Mouse (Mus musculus): ENCODE results near the gene Fsd2. TPM values are rescaled to one million over a fixed set of nuclear protein-coding genes. Genes with fewer than 3 reads are reported as not detected.

The Fsd2 gene
- total RNA-seq, 1 experiment from 2014 or later: not detected

DNA sequence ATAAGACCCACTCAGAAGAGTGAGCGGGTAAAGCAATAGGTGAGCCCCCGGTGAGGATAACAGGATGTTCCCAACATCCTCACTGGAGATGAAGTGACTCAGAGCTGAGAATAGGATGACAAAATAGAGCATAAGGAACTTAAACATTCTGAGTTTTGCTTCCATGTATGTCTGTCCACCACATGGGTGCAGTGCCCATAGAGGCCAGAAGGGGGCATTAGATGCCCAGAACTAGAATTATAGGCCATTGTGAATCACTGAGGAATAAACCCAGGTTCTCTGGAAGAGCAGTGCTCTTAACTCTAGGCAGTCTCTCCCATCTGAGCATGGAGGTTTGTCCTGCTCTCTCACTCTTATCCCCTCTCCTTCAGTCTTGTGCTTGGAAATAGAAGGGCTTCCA, 12.4 kb downstream of the Fsd2 start:
- ATAC-seq (replicated peaks; ENCODE audit: low read depth, poor library complexity, severe bottlenecking): peak; percentile 56; the same call in 1 of the 2 replicates

DNA sequence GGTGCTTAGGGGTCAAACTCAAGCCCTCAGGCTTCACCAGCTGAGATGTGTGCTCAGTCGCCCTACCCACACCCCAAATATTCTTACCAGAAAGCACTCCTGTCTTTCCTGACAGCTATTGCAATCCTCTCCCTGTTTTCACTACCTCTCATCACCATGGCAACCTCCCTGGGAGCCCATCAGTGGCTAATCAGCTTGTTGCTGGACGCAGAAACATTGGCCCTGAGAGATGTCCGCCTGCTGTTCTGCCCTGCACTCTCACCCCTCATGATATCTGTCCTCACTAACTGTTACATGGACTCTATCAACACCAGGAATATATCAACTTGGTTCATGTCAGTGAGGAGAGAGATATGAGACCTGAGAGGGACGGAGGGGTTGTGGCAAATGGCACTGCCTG, 13.2 kb downstream of the Fsd2 start:
- ATAC-seq (replicated peaks; ENCODE audit: low read depth, poor library complexity, severe bottlenecking): no peak

DNA sequence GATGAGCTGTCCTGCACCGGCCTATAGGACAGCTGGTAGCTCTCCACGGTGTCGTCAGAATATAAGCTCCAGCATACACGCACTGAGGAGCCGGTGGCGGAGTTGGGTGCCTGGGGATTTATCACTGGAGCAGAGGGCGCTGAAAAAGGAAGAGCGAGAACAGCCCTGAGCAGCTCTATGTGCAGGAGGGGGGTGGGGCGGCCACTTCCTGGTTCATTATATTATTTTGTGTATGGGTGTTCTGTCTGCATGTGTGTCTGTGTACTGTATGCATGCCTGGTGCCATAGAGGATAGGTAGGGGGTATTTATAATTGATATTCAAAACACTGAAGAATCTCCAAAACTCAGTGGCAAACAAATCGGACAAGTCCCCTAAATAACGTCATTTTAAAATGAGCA, 17.9 kb downstream of the Fsd2 start:
- ATAC-seq (replicated peaks; ENCODE audit: low read depth, poor library complexity, severe bottlenecking): no peak

DNA sequence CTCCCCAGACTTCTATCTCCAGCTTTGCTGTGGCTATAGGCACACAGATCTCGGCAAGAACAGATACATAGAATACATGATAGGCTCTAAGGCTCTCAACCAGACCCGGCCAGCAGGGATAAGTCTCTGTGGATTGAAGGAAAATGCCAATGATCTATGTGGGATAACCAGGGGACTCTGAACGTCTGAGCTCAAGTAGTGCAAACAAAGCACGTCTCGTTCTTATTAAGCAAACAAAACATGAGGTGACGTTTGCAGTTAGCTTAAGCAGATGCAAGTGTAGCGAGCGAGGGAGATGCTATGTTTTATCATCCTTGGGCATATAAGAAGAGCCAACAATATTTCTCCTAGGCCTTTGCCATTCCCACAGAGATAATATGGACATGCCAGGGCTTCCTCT, 23.8 kb downstream of the Fsd2 start:
- no peak for ATAC-seq (replicated peaks; ENCODE audit: low read depth, poor library complexity, severe bottlenecking)

DNA sequence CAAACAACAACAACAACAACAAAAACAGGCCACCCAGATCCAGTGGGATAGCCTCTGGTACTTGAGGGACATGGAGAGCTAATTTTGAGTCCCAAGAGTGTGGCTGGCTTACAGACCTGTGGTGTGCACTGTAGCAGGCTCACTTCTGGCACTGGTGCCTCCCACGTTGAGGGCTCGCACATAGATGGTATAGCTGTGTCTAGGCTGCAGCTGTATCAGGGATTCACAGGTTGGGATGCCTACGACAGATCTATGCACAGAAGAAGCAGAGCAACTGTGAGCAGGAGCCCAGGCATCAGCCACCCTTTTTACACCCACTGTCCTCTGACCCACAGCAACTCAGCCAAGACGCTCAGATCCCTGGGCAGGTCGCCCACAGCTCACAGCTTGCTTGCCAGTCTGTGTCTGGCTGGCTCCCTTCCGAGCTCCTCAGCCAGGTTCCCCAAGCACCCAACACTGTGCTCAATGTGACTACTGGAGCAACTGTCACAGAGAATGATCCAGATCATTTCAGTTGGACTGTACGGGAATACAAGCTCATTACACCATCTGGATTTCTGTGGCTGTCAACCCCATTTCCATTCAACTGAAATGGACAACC, 24.7 kb downstream of the Fsd2 start:
- no peak for ATAC-seq (replicated peaks; ENCODE audit: low read depth, poor library complexity, severe bottlenecking)

DNA sequence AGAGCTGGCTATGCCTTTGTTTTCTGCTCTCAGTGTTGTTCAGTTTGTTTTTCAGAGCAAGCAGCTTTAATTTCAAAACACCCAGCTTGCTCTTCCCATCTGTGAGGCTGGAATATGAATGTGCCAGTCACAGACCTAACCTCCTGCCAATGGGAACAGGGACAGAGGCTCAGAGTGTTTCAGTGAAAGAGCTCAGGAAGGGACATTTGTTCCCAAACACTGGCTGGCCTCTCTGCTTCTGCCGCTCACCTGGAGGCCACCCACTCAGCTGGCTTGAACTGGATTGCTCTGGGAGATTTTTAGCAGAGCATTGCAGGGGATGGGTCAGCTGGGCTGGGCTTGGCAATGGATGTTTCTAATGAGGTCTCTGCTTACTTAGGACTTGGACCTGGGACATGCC, 25.7 kb downstream of the Fsd2 start:
- no peak for ATAC-seq (replicated peaks; ENCODE audit: low read depth, poor library complexity, severe bottlenecking)

DNA sequence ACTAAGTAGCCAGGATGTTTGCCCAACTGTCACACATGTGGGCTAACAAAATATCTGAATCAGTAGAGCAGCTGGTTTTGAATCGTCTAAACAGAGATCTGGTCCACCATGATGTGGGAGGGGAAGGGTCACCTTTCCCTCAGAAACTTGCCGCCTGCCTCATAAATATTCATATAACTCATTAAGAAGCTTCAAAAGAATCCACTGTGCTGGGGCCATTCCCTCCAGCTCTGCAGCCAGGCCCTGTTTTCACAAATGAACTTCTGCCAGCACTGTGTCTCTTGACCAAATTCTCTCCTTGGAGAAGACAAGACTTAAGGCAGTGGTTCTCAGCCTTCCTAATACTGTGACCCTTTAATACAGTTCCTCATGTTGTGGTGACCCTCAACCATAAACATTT, 27.2 kb downstream of the Fsd2 start:
- no peak for ATAC-seq (replicated peaks; ENCODE audit: low read depth, poor library complexity, severe bottlenecking)

DNA sequence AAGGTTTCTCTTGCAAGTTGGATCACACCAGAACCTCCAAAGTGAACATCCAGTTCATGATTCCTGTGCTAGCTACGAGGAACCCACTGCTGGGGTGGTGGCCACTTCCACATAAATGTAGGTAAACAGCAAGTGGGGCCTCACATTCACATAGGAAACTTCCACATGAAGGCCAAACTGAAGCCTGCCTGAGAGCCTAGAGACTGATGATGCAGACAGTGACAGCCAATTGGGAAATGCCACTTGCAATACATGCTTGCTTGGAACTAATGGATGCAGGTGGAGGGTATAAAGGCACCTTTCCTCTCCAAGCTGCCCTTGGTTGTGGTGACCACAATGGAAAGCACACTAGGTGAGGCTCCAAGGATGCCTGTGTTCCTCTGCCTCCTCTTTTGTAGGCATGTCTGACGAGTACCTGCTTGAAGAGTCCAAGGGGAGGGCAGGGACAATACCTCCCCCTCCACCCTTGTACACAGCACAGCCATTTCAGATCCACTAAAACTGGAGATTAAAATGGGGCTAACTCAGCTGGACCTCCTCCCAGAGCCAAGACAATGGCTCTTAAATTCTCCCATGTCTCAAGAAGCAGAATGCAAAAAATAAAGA, 28.6 kb downstream of the Fsd2 start:
- ATAC-seq (replicated peaks; ENCODE audit: low read depth, poor library complexity, severe bottlenecking): no peak

DNA sequence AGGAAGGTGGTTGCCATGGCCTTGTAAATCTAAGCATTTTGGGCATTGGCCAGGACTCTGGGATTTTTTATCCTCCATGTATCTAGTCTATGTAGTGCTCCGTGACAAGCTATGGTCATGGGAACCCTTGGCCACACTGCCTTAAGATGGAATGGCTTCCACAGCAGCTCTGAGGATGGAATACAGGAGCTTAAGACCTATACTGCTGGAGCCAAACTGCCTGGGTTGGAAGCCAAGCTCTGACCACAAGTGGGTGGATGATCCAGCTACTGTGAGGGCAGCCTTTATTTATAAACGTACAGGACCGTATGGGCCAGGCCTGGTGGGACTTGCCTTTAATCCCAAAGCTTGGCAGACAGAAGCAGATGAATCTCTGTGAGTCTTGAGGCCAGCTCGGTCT, 30.3 kb downstream of the Fsd2 start:
- ATAC-seq (replicated peaks; ENCODE audit: low read depth, poor library complexity, severe bottlenecking): no peak

DNA sequence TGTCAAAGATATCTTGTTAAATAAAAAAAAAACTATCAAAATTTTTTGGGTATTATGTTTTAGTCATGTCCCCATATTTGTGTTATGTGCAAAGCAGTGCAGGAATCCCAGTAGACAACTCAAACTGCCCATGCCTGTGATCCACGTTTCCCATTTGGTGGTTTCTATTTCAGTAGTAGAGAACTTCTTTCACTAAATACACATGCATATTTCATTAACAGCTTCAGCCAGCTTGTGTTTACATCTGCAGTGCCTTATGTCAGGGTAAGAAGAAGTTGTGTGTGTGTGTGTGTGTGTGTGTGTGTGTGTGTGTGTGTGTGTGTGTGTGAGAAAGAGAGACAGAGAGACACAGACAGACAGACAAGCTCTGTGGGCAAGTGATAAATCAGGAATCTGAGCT, 35.3 kb downstream of the Fsd2 start:
- ATAC-seq (replicated peaks; ENCODE audit: low read depth, poor library complexity, severe bottlenecking): no peak

DNA sequence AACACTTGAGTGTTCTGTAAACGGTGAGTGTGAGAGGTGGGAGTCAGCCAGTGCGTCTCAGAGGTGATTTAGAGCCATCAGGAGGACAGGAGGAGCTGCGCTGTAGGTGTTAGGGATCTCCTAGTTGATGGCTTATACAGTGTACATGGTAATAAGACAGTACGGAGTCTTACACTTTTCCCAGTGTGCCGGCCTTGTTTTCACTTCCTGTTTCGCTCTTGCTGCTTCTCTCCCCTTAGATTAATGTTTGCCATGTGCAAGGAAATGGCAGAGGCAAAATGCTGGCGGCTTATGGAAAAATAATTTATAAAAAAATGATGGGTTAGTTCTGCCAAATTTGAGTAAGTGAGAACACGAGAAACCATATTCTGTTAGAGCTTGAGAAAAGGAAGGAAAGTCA, 37.8 kb downstream of the Fsd2 start:
- no peak for ATAC-seq (replicated peaks; ENCODE audit: low read depth, poor library complexity, severe bottlenecking)

DNA sequence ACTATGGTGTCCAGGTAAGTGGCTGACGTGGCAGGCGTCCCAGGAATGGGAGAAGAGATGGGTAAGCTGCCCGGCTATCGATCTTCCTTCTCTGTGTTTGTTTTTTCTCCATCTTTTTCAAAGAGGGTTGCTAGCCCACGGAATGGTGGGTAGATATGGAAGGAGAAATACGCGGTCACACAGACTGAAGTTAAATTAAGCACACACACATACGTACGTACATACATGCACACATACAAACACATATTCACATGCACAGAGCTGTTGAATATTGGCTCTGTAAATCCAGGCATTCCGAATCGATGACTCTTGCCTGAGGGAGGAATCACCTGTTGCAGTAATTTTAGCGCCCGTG, 43.1 kb downstream of the Fsd2 start:
- ATAC-seq (replicated peaks; ENCODE audit: low read depth, poor library complexity, severe bottlenecking): peak; percentile 16; the same call in 1 of the 2 replicates

DNA sequence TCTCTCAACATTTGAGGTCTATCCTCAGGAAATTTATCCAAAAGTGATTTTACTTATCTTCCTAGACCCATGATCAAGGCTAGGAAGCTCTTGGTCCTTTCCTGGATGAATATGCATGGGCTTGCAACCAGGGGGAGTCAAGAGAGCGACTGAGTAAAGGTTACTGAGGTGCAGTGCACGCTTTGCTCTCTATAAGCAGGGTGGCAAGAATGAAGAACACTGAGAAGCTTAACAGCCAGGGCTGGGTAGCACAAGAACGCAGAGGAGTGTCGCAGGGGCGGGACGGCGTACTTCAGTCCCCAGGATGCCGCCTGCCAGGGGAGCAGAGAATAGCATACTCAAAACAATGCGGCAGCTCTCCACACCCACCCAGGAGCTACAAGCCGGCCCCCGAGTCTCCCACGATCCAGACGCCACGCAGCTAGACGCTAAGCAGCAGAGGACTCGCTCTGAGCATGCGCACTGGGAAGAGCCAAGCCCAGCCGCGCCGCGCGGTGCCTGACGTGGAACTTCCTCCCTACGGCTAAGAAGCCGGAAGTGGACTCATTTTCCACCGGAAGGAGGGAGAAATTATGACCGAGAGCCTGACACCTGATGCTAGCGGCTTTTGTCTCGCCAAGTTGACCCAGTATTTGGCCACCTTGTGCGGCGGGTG, 43.6 kb downstream of the Fsd2 start:
- peak; percentile 99 for ATAC-seq (replicated peaks; ENCODE audit: low read depth, poor library complexity, severe bottlenecking)

DNA sequence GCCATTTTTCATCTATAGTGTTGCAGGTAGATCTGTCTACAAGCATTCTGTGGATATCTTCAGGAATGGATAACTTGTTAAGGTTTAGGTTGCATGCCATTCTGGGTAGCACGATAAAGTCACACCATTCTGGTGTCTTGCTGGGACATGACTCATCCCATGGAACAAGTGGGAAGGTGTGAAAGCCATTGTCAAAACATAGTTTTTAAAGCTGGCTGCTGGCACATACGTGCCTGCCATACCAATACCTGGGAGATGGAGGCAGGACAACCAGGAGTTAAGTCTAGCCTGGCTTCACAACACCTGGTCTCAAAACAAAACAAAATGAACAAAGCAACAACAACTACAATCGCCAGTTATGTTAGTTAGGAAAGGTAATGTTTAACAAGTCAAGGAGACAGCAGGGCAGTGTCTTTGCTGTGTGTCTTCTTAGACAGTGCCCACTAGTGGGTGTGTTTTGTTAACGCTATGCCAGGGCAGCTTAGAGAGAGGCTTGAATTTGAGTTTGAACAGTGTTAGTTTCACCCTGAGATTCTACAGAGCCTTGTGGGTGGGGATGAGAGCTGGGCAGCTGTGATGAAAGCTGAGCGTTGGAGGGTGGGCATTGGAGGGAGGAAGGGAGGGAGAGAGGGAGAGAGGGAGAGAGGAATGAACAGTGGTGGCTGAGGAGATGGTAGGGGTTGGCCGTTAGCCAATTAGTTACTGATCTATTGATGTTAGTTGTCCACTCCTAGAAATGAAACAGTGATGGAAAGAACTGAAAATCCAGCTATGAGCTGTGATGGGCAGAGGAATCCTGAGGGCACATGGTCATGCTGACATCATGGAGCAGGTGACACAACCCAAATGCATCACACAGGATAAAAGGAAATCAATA, 50.4 kb downstream of the Fsd2 start:
- no peak for ATAC-seq (replicated peaks; ENCODE audit: low read depth, poor library complexity, severe bottlenecking)

DNA sequence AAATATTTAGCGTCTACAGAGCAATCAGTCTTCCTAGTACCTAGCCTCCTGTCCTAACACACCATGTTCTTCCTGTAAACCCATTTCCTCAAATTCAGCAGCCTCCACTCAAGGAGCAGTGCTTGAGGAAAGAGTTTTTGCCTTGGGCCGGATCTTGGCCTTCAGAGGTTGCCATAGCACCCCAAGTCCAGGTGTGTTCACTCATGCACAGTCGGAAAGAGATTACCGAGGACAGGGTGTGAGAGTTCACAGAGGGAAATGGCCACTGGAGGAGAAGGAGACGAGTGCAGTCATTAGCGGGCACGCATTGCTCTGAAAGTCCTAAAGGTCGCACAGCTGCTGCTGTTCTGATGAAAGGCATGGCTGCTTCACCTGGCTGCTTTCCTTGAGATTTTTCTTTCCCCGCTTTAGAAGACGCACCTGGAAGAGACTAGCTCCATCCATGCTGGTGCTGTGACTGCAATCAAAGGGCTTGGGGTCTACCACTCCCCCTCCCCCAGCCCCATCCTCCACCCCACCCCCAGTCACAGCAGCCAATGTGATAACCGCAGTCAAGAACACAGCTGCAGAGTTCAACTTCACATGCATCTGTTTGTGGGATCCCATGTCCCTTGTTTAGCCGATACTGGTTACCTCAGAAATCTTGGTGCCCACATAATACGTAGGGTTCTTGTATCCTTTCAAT, 51.7 kb downstream of the Fsd2 start:
- ATAC-seq (replicated peaks; ENCODE audit: low read depth, poor library complexity, severe bottlenecking): no peak

DNA sequence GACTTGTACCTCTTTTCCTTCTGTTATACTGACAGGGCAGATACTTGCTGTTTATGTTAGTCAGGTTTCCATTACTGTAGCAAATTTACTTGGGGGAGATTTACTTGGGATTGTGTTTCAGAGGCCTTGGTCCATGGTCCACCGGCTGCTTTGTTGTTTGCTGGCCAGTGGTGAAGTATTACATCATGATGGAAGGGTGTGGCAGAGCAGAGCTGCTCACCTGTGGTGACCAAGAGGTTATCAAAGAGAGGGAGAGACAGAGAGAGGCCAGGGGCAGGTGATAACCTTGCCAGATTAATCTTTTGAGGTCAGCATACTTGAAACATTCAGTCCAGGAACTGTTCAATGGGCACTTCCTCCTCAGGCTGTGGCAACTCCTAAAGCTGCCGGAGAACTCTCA, 65.7 kb downstream of the Fsd2 start:
- no peak for ATAC-seq (replicated peaks; ENCODE audit: low read depth, poor library complexity, severe bottlenecking)

DNA sequence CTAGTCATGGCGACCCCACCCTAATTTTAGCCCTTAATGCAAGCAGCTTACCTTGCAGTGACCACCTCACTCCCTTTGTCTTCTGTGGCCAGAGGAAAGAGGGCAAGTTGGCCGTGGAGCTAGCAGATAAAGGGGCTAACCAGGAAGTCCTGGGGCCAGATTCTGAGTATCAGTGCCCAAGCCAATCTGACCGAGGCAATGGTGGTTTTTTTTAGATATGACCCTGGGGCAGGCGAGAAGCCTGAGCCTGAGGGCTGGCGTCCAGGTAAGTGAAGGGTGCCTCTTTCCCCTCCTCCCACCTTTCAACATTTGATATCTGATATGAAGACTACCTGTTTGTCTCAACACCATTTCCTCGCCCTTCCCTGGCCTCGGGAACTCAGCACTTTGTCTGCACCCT, 68.6 kb downstream of the Fsd2 start, which contains the start of gene BC048679:
BC048679 (minus strand) TSS at position 101 of the 400 bp plus-strand sequence.
- ATAC-seq (replicated peaks; ENCODE audit: low read depth, poor library complexity, severe bottlenecking): no peak

DNA sequence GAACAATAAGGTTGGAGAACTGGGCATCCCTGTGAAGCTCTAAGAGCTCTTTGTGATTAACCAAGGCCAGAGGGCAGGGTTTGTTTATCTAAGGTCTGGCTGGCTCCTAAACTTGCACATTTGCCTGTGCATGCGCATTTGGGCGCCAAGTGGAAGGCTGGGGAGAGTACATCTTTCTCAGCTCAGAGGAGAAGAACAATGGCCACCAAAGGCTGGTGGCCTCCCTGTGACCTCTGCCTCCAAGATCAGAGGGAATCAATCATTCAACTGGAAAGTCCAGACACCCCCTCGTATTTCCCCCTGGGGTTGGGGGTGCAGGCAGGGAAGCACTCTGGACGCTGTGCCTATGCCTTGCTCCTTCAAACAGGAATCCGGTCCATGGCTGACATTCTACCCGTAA, 69.6 kb downstream of the Fsd2 start:
- no peak for ATAC-seq (replicated peaks; ENCODE audit: low read depth, poor library complexity, severe bottlenecking)

DNA sequence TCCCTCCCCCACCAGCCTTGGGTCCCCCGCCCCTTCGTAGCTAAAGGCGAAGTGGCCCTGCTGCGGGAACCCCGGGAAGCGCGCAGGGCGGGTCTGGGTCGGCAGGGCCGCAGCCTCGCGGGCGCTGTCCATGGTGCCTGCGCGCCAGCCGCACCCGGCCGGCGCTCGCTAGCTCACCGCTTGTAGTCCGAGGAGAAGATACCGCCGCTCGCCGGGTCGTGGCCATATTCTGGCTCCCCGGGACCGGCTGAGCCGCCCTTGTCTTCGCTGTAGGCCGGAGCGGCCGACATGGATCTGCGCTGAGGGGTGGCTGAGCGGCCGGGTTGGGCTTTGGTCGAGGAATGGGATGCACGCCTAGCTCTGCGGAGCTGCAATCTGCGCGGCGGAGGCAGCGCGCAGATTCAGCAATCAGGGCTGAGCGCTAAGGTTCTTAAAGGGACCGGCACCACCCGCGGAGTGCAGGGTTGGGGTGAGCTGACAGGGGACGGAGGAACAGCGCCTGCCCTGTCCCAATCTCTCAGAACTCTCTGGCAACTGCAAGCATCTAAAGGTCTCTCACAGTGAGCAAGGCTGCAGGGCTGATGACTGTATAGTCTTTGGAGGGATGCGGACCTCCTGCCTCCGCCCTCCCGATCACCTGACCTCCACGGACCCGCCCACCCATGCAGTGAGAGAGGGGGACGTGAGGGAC, 73.3 kb downstream of the Fsd2 start, which contains the start of gene Ap3b2:
Ap3b2 (minus strand) TSS at position 595 of the 691 bp plus-strand sequence.
- peak; percentile 79 for ATAC-seq (replicated peaks; ENCODE audit: low read depth, poor library complexity, severe bottlenecking)

DNA sequence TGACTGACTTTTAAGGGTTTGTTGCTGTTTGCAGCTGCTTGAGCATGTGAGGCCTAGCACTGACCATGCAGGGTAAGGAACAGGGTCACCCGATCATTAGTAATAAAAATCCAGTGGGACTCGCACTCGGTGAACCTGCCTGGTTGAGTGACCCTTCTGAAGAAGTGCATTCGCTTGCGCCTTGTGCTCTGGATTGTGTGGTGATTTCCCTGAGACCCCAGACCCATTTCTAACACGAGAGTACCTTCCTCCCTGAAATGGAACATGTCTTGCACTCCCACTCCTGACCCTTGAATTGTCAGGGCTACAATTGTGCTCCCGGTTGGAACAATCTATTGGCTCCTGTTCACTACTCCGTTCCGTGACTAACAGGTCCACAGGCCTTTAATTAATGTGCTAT, 74.1 kb downstream of the Fsd2 start:
- ATAC-seq (replicated peaks; ENCODE audit: low read depth, poor library complexity, severe bottlenecking): no peak
